Comparison of ENCODE assay signal across 26 mouse cellular contexts in the genomic region with DNA sequence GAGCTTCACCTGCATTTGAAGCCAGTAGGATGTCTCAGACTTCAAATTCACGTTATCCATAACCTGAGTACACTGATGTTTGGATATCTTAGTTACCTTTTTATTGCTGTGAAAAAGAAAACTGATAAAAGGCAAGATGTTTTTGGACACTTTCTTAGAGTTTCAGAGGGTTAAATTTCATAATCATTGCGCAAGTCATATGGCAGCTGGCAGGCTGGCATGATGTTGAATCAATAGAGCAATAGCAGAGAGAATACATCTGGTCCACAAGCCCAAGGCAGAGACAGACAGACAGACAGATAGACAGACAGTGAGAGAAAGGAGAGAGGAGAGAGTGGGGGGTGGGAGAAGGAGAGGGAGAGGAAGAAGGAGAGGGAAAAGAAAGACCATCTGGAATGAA.
"Had no signal": no experiment of that assay in that cellular context is flagged by ENCODE, and none has a peak within 500 bp of the region (broad histone marks: within the 10 kb centered on the region; RNA-seq: fewer than 3 reads in every experiment).

No protein-coding gene starts in this region.

- H3K4me2 ChIP-seq: heart, embryonic 12.5 days; hindbrain, embryonic 12.5 days; hindbrain, embryonic 14.5 days; intestine, embryonic 15.5 days; limb, embryonic 13.5 days; limb, embryonic 15.5 days; liver, embryonic 12.5 days had no signal

- H3K27me3 ChIP-seq: heart, embryonic 12.5 days; hindbrain, embryonic 12.5 days; intestine, embryonic 15.5 days; limb, embryonic 13.5 days; limb, embryonic 15.5 days; liver, embryonic 12.5 days had no signal

- ATAC-seq: hindbrain, embryonic 16.5 days; inflammation-experienced regulatory T-cells, adult 6 months; intestine, embryonic 15.5 days; intestine, postnatal 0 days; liver, embryonic 12.5 days had no signal

- H3K9me3 ChIP-seq: heart, embryonic 10.5 days; heart, embryonic 12.5 days; hindbrain, embryonic 10.5 days; hindbrain, embryonic 12.5 days; intestine, embryonic 15.5 days; limb, embryonic 13.5 days; limb, embryonic 15.5 days; liver, embryonic 12.5 days had no signal

- H3K9ac ChIP-seq: heart, embryonic 12.5 days; hindbrain, embryonic 12.5 days; hindbrain, embryonic 14.5 days; intestine, embryonic 15.5 days; limb, embryonic 13.5 days; limb, embryonic 15.5 days; liver, embryonic 12.5 days had no signal

- DNase-seq: gastrocnemius, adult 2 months; gastrocnemius, postnatal 10 days; gastrocnemius, postnatal 25 days; heart, adult 18-20 months; heart, postnatal 10 days; heart, postnatal 4 days; kidney, adult 18-20 months; kidney, adult 8-10 months; kidney, postnatal 10 days; kidney, postnatal 25 days; kidney, postnatal 4 days; layer of hippocampus, postnatal 36 days; left cerebral cortex, postnatal 4 days had no signal

- H3K36me3 ChIP-seq: heart, embryonic 10.5 days; heart, embryonic 12.5 days; hindbrain, embryonic 10.5 days; hindbrain, embryonic 12.5 days; intestine, embryonic 15.5 days; limb, embryonic 13.5 days; limb, embryonic 15.5 days; liver, embryonic 12.5 days had no signal

- H3K4me1 ChIP-seq: heart, embryonic 10.5 days; heart, embryonic 12.5 days; hindbrain, embryonic 10.5 days; hindbrain, embryonic 12.5 days; intestine, embryonic 15.5 days; limb, embryonic 13.5 days; limb, embryonic 15.5 days; liver, embryonic 12.5 days had no signal

- H3K27ac ChIP-seq: gastrocnemius, adult 2 months; heart, embryonic 10.5 days; hindbrain, embryonic 10.5 days; hindbrain, embryonic 12.5 days; hindbrain, embryonic 14.5 days; intestine, embryonic 15.5 days; layer of hippocampus, adult 2 months; limb, embryonic 13.5 days; limb, embryonic 15.5 days; liver, embryonic 12.5 days had no signal

- H3K4me3 ChIP-seq: gastrocnemius, adult 2 months; heart, embryonic 10.5 days; heart, embryonic 12.5 days; hindbrain, embryonic 10.5 days; hindbrain, embryonic 12.5 days; intestine, embryonic 15.5 days; layer of hippocampus, adult 2 months; limb, embryonic 13.5 days; limb, embryonic 15.5 days; liver, embryonic 12.5 days had no signal
